Mouse (Mus musculus) neural tube, embryonic 14.5 days (tissue): Measurements from ENCODE around the gene Slc4a8. TPM values are rescaled to one million over a fixed set of nuclear protein-coding genes. Genes with fewer than 3 reads are reported as not detected.
A peak's percentile ranks its signal among the peaks of the same experiment; 100 is the strongest.

ENCODE experiments used
- ATAC-seq: fragments of 200-750 bp; cut with Nextera tagmentation; 2 replicates; pipeline ENCODE4 v1.8.0; 2017; ENCODE audit warnings: low read depth, mild to moderate bottlenecking, moderate TSS enrichment, moderate library complexity
- H3K27ac ChIP-seq: fragments of 300-500 bp; sonication (generic); 2 replicates; pipeline ENCODE4 v1.5.1; 2014; ENCODE audit warnings: low read depth, mild to moderate bottlenecking, control low read depth, low read length, moderate library complexity, mixed read lengths
- H3K27me3 ChIP-seq: fragments of 300-500 bp; sonication (generic); 2 replicates; pipeline ENCODE4 v1.6.1; 2014; ENCODE audit warnings: low read length; ENCODE audit not compliant: control insufficient read depth, insufficient read depth
- H3K36me3 ChIP-seq: fragments of 300-500 bp; sonication (generic); 2 replicates; pipeline ENCODE4 v1.6.1; 2014; ENCODE audit warnings: low read length, mixed read lengths; ENCODE audit not compliant: control insufficient read depth, insufficient read depth
- H3K4me1 ChIP-seq: fragments of 300-500 bp; sonication (generic); 2 replicates; pipeline ENCODE4 v1.6.1; 2014; ENCODE audit warnings: low read length; ENCODE audit not compliant: control insufficient read depth, insufficient read depth
- H3K4me2 ChIP-seq: fragments of 300-500 bp; sonication (generic); 2 replicates; pipeline ENCODE4 v1.6.1; 2014; ENCODE audit warnings: mild to moderate bottlenecking, low read depth, low read length, control low read depth
- H3K4me3 ChIP-seq: fragments of 300-500 bp; sonication (generic); 2 replicates; pipeline ENCODE4 v1.5.1; 2014; ENCODE audit warnings: low read depth, low read length, control low read depth, mixed read lengths
- H3K9ac ChIP-seq: fragments of 300-500 bp; sonication (generic); replicated peaks from 2 replicates; pipeline ENCODE4 v1.6.1; 2014; ENCODE audit warnings: low read depth, mild to moderate bottlenecking, control low read depth, low read length, mixed read lengths
- H3K9me3 ChIP-seq: fragments of 300-500 bp; sonication (generic); 2 replicates; pipeline ENCODE4 v1.6.1; 2016; ENCODE audit warnings: low read length; ENCODE audit not compliant: control insufficient read depth
- WGBS: fragments of 180-500 bp; shearing (Covaris S2); extraction: QIAGEN DNeasy Blood & Tissue Kit; methylation state at CpG from one replicate; pipeline ENCODE4 v1.1.7; 2014; 5-methylcytosine and 5-hydroxymethylcytosine counted together
- polyA plus RNA-seq: library from polyadenylated mRNA; unstranded; fragments of >200 nt; fragmentation: Nextera tagmentation; extraction: Ambion mirVana; gene quantifications from 2 replicates; pipeline ENCODE4 v1.2.1, GENCODE M21; 2014

Gene Slc4a8
- polyA plus RNA-seq, 1 experiment from 2014 or later = 30.5 TPM

- no peak for ATAC-seq
- Histone ChIP-seq H3K4me1 (no peaks in the 10 kb centered on the region), H3K9ac (no peak overlapping the region), H3K9me3 (no peaks in the 10 kb centered on the region), H3K27ac (no peak overlapping the region), H3K4me3 (no peak overlapping the region), H3K36me3 (no peaks in the 10 kb centered on the region), H3K4me2 (no peak overlapping the region), H3K27me3 (no peaks in the 10 kb centered on the region)
- 44% methylated on average over 26 of the region's 26 CpGs for WGBS
Observed at GRCm38 (mm10) chr15:100845049-100845879, 83.7 kb downstream of the Slc4a8 start.

GRCm38 (mm10) chr15:100847193-100847592, 85.6 kb downstream of the Slc4a8 start:
- Histone ChIP-seq H3K27me3 (no peaks in the 10 kb centered on the region), H3K4me2 (no peak overlapping the region), H3K4me1 (no peaks in the 10 kb centered on the region), H3K36me3 (no peaks in the 10 kb centered on the region), H3K9me3 (no peaks in the 10 kb centered on the region), H3K27ac (no peak overlapping the region), H3K4me3 (no peak overlapping the region), H3K9ac (no peak overlapping the region)
- ATAC-seq = no peak
- 86% methylated on average over 6 of the region's 6 CpGs for WGBS

GRCm38 (mm10) chr15:100857586-100857985, 96.0 kb downstream of the Slc4a8 start:
- no peaks in the 10 kb centered on the region for H3K27me3 ChIP-seq
- WGBS = 76% methylated on average over 3 of the region's 3 CpGs
- H3K9ac ChIP-seq = no peak overlapping the region
- ATAC-seq = no peak
- H3K36me3 ChIP-seq = no peaks in the 10 kb centered on the region
- no peak overlapping the region for H3K27ac ChIP-seq
- no peak overlapping the region for H3K4me2 ChIP-seq
- H3K4me3 ChIP-seq = no peak overlapping the region
- H3K4me1 ChIP-seq = no peaks in the 10 kb centered on the region
- no peaks in the 10 kb centered on the region for H3K9me3 ChIP-seq

DNA sequence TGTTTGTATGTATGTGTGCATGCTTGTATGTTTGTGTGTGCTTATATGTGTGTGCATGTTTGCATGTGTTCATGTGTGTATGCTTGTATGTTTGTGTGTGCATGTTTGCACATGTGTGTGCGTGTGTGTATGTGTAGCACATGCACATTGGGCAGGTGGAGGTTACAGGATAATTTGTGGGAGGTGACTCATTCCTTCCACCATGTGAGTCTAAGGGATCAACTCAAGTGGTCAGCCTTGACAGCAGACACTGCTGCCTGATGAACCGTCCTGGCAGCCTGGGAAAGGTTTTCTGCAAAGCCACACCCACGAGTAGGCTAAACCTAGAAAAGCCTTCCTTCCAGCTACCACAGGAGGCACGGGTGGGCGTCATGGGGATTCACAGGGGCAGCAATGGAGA, 99.3 kb downstream of the Slc4a8 start:
- no peaks in the 10 kb centered on the region; the same call in 1 of the 2 replicates for H3K27me3 ChIP-seq
- no peak overlapping the region for H3K27ac ChIP-seq
- H3K4me3 ChIP-seq = no peak overlapping the region
- 47% methylated on average over 5 of the region's 5 CpGs for WGBS
- H3K4me2 ChIP-seq = no peak overlapping the region
- no peak overlapping the region for H3K9ac ChIP-seq
- H3K4me1 ChIP-seq = no peaks in the 10 kb centered on the region
- no peaks in the 10 kb centered on the region for H3K9me3 ChIP-seq
- no peaks in the 10 kb centered on the region for H3K36me3 ChIP-seq
- no peak for ATAC-seq

DNA sequence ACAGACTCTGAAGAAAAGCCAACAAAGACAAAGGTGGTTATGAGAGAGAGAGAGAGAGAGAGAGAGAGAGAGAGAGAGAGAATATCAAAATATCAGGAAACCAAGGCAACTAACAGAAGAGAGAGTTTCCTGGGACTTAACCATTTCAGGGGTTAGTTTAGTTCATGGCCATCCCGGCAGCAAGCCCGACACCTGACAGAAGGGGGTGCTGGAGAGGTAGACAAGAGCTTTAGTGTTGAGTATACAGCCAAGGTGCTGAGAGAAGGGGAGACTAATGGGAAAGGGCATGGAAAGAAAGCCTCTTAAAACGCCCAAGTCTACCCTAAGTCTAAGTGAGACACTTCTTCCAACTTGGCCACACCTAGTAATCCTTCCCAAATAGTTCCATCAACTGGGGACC, 104.0 kb downstream of the Slc4a8 start:
- WGBS = 49% methylated on average over 3 of the region's 3 CpGs
- H3K9ac ChIP-seq = no peak overlapping the region
- no peaks in the 10 kb centered on the region for H3K4me1 ChIP-seq
- H3K36me3 ChIP-seq = no peaks in the 10 kb centered on the region
- H3K27me3 ChIP-seq = no peaks in the 10 kb centered on the region; the same call in 1 of the 2 replicates
- no peak overlapping the region for H3K27ac ChIP-seq
- ATAC-seq = no peak
- no peak overlapping the region for H3K4me3 ChIP-seq
- no peaks in the 10 kb centered on the region for H3K9me3 ChIP-seq
- H3K4me2 ChIP-seq = no peak overlapping the region

- Histone ChIP-seq H3K4me1 (peaks cover 9% of the 10 kb centered on the region), H3K4me3 (peak within 1 kb of the TSS; percentile 85), H3K9ac (peak within 1 kb of the TSS; percentile 87), H3K27ac (peak within 1 kb of the TSS; percentile 64; the same call in 1 of the 2 replicates), H3K27me3 (no peaks in the 10 kb centered on the region; the same call in 1 of the 2 replicates), H3K4me2 (peak within 1 kb of the TSS; percentile 45), H3K36me3 (no peaks in the 10 kb centered on the region), H3K9me3 (no peaks in the 10 kb centered on the region)
- WGBS = 67% methylated on average over 7 of the region's 7 CpGs
- ATAC-seq = no peak
Observed at GRCm38 (mm10) chr15:100869558-100869957, 108.0 kb downstream of the Slc4a8 start, which contains the start of gene Scn8a. TSS of gene Scn8a (plus strand) at chr15:100869858.

GRCm38 (mm10) chr15:100870001-100870774, 108.6 kb downstream of the Slc4a8 start:
- WGBS = 2% methylated on average over 49 of the region's 66 CpGs
- no peaks in the 10 kb centered on the region for H3K9me3 ChIP-seq
- H3K4me2 ChIP-seq = peak overlapping the region; percentile 45
- peak overlapping the region; percentile 64; the same call in 1 of the 2 replicates for H3K27ac ChIP-seq
- ATAC-seq = peak; percentile 79
- no peaks in the 10 kb centered on the region for H3K36me3 ChIP-seq
- peak overlapping the region; percentile 85 for H3K4me3 ChIP-seq
- peaks cover 9% of the 10 kb centered on the region for H3K4me1 ChIP-seq
- peak overlapping the region; percentile 87 for H3K9ac ChIP-seq
- H3K27me3 ChIP-seq = no peaks in the 10 kb centered on the region; the same call in 1 of the 2 replicates

- WGBS = 4% methylated on average over 9 of the region's 69 CpGs
Observed at GRCm38 (mm10) chr15:100870775-100871106, 109.2 kb downstream of the Slc4a8 start.

More at GRCm38 (mm10) chr15:100870775-100871106, 109.2 kb downstream of the Slc4a8 start:
- H3K27me3 ChIP-seq = no peaks in the 10 kb centered on the region; the same call in 1 of the 2 replicates
- H3K36me3 ChIP-seq = no peaks in the 10 kb centered on the region
- H3K9me3 ChIP-seq = no peaks in the 10 kb centered on the region
- peak overlapping the region; percentile 85 for H3K4me3 ChIP-seq
- peaks cover 9% of the 10 kb centered on the region for H3K4me1 ChIP-seq
- H3K4me2 ChIP-seq = peak overlapping the region; percentile 81
- peak; percentile 68 for ATAC-seq
- peak overlapping the region; percentile 87 for H3K9ac ChIP-seq
- peak overlapping the region; percentile 87 for H3K27ac ChIP-seq
